Mouse (Mus musculus) gastrocnemius, postnatal 36 days (tissue): ENCODE measurements at regions not wholly inside any gene's neighbourhood (a gene's known extent, or its start where the extent isn't known, plus 50 kb on each side); places are given as distances from the start of the nearest gene placed in this dataset.

Experiments
- DNase-seq, 2 experiments: peaks; one replicate each; pipeline ENCODE4 v3.0.0; 2022
- intact Hi-C: fragments of 180-260 bp; cut with DNase I; formaldehyde crosslinking; loops from one replicate; pipeline ENCODE4 v1.15.1; 2025

DNA sequence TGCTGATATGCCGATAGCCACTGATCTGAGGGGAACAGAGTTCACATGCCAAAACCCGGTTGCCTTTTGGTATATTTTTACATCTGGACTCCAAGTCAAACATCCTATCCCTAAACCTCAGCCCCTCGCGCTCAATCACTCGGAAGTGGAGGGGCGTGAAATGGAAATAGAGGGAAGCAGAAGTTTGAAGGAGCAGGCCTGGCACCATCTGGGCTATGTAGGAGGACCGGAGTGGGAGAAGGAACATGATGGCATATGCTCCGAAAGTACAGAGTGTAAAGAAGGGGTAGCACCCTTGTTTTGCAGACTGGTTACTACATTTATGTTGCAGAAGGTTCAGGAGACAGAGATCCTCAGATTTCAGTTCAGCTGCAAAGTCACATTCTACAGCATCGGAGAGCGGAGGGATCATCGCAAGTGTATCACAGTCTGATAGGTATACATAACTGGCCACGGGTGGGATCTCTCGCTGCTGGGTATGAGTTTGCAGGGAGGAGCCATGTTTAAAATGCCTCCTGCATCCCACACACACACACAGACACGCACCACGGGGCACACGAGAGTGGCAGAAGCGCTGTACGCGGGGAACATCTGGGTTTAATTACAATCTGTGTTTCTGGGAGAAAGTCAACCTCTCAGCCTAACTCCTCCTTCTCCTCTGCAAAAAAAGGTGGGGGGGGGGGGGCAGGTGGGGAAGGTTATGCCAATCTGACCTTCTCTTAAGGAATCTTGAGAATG is 107.2 kb upstream of the Atp2b1 start:
- intact Hi-C loops = no loop called here
- DNase-seq = no peak

GRCm38 (mm10) chr10:98808644-98809043 is 105.6 kb upstream of the Atp2b1 start:
- intact Hi-C loops = no loop called here
- DNase-seq = no peak

DNA sequence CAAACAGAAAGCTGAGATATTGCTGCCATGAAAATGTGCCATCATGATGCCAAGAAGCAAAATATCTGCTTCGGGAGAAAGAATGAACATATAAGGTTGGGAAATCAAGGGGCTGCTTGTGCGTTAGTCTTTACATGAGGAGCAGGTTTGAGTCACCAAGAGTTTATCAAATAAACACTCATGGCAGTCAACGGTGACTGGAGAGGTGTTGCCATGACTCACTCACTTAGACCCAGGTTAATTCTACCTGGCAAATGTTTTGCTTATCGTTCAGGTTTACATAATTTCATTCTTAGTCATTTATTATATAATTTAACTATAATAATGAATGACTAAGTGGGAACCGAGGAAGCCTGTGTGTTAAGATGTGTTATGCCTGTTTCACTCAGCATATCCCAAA is 85.2 kb upstream of the Atp2b1 start:
- DNase-seq = no peak
- intact Hi-C loops = no loop called here

- intact Hi-C loops = no loop called here
- no peak for DNase-seq
These were observed 82.7 kb upstream of the Atp2b1 start for GRCm38 (mm10) chr10:98831488-98831887.

DNA sequence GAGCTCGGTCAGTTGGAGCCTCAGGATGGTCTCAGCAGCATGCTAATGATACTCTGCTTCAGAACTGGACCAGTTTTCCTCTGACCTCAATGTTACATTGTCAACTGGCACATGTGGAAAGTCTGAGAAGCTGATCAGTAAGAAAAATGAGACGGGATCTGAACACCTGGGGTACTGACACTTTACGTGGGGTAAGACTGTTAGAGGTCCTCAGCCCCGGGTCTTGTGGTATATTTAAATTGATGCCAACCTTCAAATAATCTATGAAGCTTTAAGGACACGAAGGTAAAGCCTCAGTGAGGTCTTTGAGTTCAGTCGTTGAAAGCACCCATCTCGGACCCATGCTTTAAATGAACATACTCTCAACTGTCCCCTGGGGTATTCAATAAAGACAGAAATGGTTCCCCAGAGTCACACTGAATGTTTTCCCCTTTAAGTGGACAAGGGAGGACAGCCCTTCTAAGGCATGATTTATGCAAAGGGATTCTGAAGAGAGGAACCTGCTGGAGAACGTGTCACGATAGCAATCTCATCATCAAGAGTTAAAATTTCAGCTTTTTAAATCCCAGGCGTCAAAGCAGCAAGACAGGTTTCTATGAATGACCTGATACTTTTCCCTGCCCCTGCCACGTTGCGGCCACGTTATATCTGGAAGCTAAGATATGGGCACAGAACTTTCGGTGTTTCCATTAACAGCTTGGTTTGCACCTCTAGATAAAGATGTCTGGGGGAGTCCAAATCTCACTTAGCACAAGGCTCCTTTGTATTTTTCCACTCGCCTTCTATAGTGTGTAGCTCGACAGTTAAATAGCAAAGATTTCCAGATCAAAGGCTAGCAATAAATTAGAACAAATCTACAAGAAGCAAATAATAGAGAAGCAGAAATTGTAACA is 76.7 kb upstream of the Atp2b1 start:
- no peak for DNase-seq
- intact Hi-C loops = no loop called here

GRCm38 (mm10) chr10:98838926-98839679 is 75.1 kb upstream of the Atp2b1 start:
- DNase-seq = no peak
- intact Hi-C loops = no loop called here

- intact Hi-C loops = no loop called here
- peak in 1 of 2 experiments; percentile 4 for DNase-seq
These were observed 74.2 kb upstream of the Atp2b1 start for GRCm38 (mm10) chr10:98839963-98840362.

GRCm38 (mm10) chr10:98840411-98840810 is 73.8 kb upstream of the Atp2b1 start:
- no peak for DNase-seq
- intact Hi-C loops = no loop called here

- no peak for DNase-seq
- intact Hi-C loops = no loop called here
These were observed 73.0 kb upstream of the Atp2b1 start for GRCm38 (mm10) chr10:98840957-98841831.

GRCm38 (mm10) chr10:98841860-98842259 is 72.3 kb upstream of the Atp2b1 start:
- intact Hi-C loops = no loop called here
- no peak for DNase-seq

DNA sequence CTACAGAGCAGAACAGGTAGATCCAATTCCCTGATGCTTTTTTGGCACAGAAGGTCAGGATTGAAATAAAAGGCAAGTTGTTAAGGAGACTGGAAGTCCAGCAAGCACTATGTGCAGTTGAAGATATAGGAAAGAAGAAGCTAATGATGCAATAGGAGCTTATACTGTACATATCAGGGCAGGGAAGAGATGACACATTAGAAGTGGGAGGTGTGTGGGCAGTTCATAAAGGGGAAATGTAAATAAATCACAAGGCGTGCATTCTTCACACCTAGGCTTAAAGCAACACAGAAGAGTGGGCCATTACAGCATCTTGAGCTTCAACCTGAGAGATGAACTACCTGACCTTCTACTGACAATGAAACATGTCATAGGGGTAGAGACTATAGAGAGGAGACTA is 71.5 kb upstream of the Atp2b1 start:
- DNase-seq = no peak
- intact Hi-C loops = no loop called here

DNA sequence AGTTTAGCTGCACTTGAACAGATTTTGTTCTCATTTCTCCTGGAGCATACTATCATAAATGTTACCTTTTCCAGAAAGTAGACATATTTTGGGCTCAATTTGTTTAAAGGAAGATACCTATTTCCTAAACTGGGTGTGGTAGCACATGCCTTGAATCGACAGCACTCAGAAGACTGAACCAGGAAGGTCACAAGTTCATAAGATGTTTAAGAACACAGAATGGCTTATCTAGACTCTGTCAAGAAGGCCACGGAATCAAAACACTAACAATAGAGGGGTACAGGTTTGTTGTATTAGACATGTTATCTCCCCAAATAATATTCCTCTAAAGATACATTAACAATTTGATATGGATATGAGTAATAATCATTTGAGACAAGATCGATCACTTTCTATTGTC is 64.4 kb upstream of the Atp2b1 start:
- no peak for DNase-seq
- intact Hi-C loops = no loop called here

- peak in 1 of 2 experiments; percentile 24 for DNase-seq
- intact Hi-C loops = no loop called here
These were observed 56.8 kb upstream of the Atp2b1 start for GRCm38 (mm10) chr10:98857395-98857794.

DNA sequence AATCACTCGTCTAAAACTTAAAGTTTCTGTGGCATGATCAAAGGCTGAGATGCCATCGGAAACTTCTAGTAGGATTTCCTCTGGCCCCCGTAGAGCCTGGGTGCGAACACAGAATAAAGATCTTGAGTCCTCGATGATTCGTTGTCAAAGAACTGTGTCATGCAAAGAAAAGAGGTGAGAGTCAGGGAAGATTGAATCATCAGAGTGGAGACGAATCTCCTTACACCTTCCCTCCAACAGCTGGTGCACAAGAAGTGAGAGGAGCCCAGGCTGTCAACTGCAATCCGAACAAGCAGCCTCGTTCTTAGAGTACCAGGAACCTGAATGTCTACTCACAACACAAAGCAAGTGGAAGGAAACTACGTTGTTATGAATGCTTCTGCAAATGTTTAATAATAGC is 52.7 kb upstream of the Atp2b1 start:
- DNase-seq = no peak
- intact Hi-C loops = no loop called here

DNA sequence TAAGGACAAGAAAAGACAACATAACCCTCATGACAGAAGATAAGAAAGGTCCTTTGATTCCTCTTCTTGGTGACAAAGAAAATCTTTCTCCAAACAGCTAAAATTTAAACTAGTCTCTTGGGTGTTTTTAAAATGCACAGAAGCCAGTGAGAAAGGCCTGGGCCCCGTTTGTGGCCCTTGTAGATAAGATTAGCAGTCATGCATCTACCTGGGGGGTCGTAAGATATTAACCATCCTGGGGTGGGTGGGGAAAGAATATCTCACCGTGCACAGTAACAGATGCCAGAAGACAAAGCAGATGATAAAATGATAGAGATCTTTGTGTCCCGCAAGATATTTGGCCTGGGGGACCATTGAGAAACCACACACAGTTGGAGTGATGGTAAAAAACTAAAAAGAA is 51.5 kb upstream of the Atp2b1 start:
- no peak for DNase-seq
- intact Hi-C loops = no loop called here

DNA sequence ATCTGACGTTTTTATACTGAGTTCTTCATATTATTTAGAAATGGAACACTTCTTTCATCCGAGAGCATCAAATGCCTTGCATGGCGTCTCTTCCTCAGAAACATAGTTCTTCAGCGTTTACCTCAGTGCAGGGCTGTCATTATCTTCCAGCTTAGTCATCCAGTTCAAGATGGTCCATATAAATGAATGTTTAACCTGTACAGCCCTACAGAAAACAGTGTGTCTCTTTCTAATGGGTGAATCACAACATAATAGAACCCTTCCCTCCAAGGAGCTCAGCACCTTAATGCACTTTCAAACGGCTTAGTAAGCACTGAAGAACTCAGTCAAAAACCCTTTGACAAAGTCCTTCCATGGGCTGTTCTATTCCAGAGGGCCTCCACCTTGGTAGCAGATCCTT is 49.8 kb upstream of the Atp2b1 start:
- intact Hi-C loops = no loop called here
- no peak for DNase-seq
